Comparison of ENCODE assay signal across 8 mouse cellular contexts in the genomic region with DNA sequence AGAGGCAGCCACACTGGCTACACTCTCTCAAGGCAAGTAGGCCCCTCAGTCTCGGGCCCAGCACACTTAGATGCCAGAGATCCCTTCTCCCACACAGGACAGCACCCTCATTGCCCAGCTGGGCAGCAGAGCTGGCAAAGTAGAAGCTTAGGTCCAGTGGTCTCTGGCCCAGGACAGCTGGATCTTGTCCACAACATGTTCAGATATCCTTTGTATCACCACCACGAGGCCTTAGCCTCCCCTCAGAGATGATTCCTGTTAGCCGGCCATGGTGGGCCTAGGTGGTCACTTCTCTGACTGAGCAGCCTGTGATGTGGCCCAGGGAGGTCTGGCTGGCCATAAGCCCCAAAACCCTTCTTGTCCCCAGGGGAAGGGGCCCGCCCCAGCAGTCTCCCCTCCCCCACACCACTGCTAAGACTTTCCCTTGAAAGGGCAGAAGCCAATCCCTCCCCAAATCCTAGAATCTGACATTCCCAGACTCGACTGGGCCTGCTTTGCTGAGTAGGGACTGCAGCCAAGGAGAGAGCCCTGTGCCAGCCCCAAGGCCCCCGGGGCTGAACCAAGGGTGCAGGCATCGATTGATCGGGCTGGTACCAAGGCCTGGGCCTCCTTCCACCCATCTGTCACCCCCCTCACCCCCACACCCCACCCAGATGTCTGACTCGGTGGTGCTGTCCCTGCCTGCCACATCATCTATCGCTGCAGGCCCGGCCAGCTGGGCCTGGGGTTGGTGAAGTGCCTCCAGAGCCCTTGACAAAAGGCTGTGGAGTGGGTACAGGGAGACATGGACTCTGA. TPM values are rescaled to one million over a fixed set of nuclear protein-coding genes. Genes with fewer than 3 reads are reported as not detected.
DNase-seq lines count a peak whose midpoint lies in the region; ATAC-seq and TF ChIP-seq lines count a peak whose summit lies in the region.

No protein-coding gene starts in this region.

- TF ChIP-seq CTCF in intestine, postnatal 0 days (IDR thresholded peaks at IDR 0.05; ENCODE audit: low read depth) = no peak
- no peak for TF ChIP-seq CTCF in stomach, postnatal 0 days (IDR thresholded peaks at IDR 0.05; ENCODE audit: low read depth)

- 32% methylated on average over 11 of the region's 11 CpGs for WGBS in lung, embryonic 15.5 days
- WGBS in intestine, postnatal 0 days = 63% methylated on average over 11 of the region's 11 CpGs
- 34% methylated on average over 11 of the region's 11 CpGs for WGBS in stomach, postnatal 0 days

- no peaks in the 10 kb centered on the region for H3K9me3 ChIP-seq in lung, embryonic 15.5 days
- no peaks in the 10 kb centered on the region for H3K9me3 ChIP-seq in intestine, postnatal 0 days (ENCODE audit: control insufficient read depth)
- no peaks in the 10 kb centered on the region for H3K9me3 ChIP-seq in stomach, postnatal 0 days (ENCODE audit: control insufficient read depth, low read length)

- TF ChIP-seq EP300 in stomach, postnatal 0 days (optimal IDR thresholded peaks at IDR 0.05) = no peak

- H3K4me2 ChIP-seq in lung, embryonic 15.5 days = peak overlapping the region; percentile 86
- H3K4me2 ChIP-seq in intestine, postnatal 0 days (replicated peaks; ENCODE audit: low read depth) = peak overlapping the region; percentile 90
- H3K4me2 ChIP-seq in stomach, postnatal 0 days (replicated peaks; ENCODE audit: low read depth) = peak overlapping the region; percentile 41

- ATAC-seq in cerebellum, adult (ENCODE audit: insufficient number of reproducible peaks, low FRiP score, low TSS enrichment) = no peak
- ATAC-seq in lung, embryonic 15.5 days (ENCODE audit: borderline replicate concordance, extremely low read depth, low FRiP score, low TSS enrichment) = 0 out of 2 replicates have a peak, but pooled peaks have one; percentile 1
- ATAC-seq in intestine, postnatal 0 days = no peak
- no peak for ATAC-seq in stomach, postnatal 0 days (ENCODE audit: low FRiP score, low TSS enrichment)

- no peaks in the 10 kb centered on the region for H3K27me3 ChIP-seq in lung, embryonic 15.5 days
- no peaks in the 10 kb centered on the region for H3K27me3 ChIP-seq in intestine, postnatal 0 days (replicated peaks; ENCODE audit: control insufficient read depth, insufficient read depth, low read length)
- no peaks in the 10 kb centered on the region for H3K27me3 ChIP-seq in stomach, postnatal 0 days (ENCODE audit: control insufficient read depth, insufficient read depth, low read length)

- H3K36me3 ChIP-seq in lung, embryonic 15.5 days = no peaks in the 10 kb centered on the region
- no peaks in the 10 kb centered on the region for H3K36me3 ChIP-seq in intestine, postnatal 0 days (ENCODE audit: control insufficient read depth, insufficient read depth)
- H3K36me3 ChIP-seq in stomach, postnatal 0 days (ENCODE audit: control insufficient read depth, insufficient read depth, low read length) = no peaks in the 10 kb centered on the region

- H3K9ac ChIP-seq in lung, embryonic 15.5 days = peak overlapping the region; percentile 47
- no peak overlapping the region for H3K9ac ChIP-seq in intestine, postnatal 0 days (ENCODE audit: low read depth, low read length)
- peak overlapping the region; percentile 35; the same call in 1 of the 2 replicates for H3K9ac ChIP-seq in stomach, postnatal 0 days (ENCODE audit: low read length)

- H3K27ac ChIP-seq in lung, embryonic 15.5 days = peak overlapping the region; percentile 95
- H3K27ac ChIP-seq in intestine, postnatal 0 days (ENCODE audit: low read depth, low read length) = peak overlapping the region; percentile 50
- H3K27ac ChIP-seq in stomach, postnatal 0 days (replicated peaks) = peak overlapping the region; percentile 77

- peak overlapping the region; percentile 56 for H3K4me3 ChIP-seq in lung, embryonic 15.5 days
- H3K4me3 ChIP-seq in intestine, postnatal 0 days (ENCODE audit: low read depth, low read length) = 0 out of 2 replicates have a peak overlapping the region, but pooled peaks have one; percentile 9
- peak overlapping the region; percentile 55; the same call in 1 of the 2 replicates for H3K4me3 ChIP-seq in stomach, postnatal 0 days (ENCODE audit: low read depth, low read length)

- peak; percentile 35 for DNase-seq in cerebellum, adult 8-10 months
- no peak for DNase-seq in lung, postnatal 25 days (ENCODE audit: low spot score)
- DNase-seq in stomach, postnatal 0 days (ENCODE audit: low spot score) = no peak
- DNase-seq in retina, embryonic 14.5 days (ENCODE audit: low spot score) = no peak
- DNase-seq in kidney, postnatal 36 days = no peak

- peaks cover 38% of the 10 kb centered on the region for H3K4me1 ChIP-seq in lung, embryonic 15.5 days
- H3K4me1 ChIP-seq in intestine, postnatal 0 days (replicated peaks; ENCODE audit: control insufficient read depth, insufficient read depth, low read length) = 0 out of 2 replicates have a peak, but pooled peaks cover 3% of the 10 kb centered on the region
- peaks cover 5% of the 10 kb centered on the region; the same call in 1 of the 2 replicates for H3K4me1 ChIP-seq in stomach, postnatal 0 days (replicated peaks; ENCODE audit: control insufficient read depth, insufficient read depth)

RNA-seq across cellular contexts. Expression of a gene that starts 1.8 kb away (rescaled TPM):
- 148 and 159 TPM in 2 replicates for polyA plus RNA-seq in lung, embryonic 15.5 days (2015; fragmentation: Nextera tagmentation; extraction: Ambion mirVana)
- 35.2 and 37.0 TPM in 2 replicates for polyA plus RNA-seq in intestine, postnatal 0 days (2015; fragmentation: Nextera tagmentation; extraction: Ambion mirVana)
- polyA plus RNA-seq in stomach, postnatal 0 days (2015; fragmentation: Nextera tagmentation; extraction: Ambion mirVana) = 53.3 and 64.8 TPM in 2 replicates

RNA-seq across cellular contexts. Expression of a gene that starts 9.2 kb away (rescaled TPM):
- 325 and 332 TPM in 2 replicates for polyA plus RNA-seq in lung, embryonic 15.5 days (2015; fragmentation: Nextera tagmentation; extraction: Ambion mirVana)
- polyA plus RNA-seq in intestine, postnatal 0 days (2015; fragmentation: Nextera tagmentation; extraction: Ambion mirVana) = 685 and 722 TPM in 2 replicates
- polyA plus RNA-seq in stomach, postnatal 0 days (2015; fragmentation: Nextera tagmentation; extraction: Ambion mirVana) = 638 and 692 TPM in 2 replicates

RNA-seq across cellular contexts. Expression of a gene that starts 12.9 kb away (rescaled TPM):
- 12.8 and 13.7 TPM in 2 replicates for polyA plus RNA-seq in lung, embryonic 15.5 days (2015; fragmentation: Nextera tagmentation; extraction: Ambion mirVana)
- 1.7 TPM in 2 replicates for polyA plus RNA-seq in intestine, postnatal 0 days (2015; fragmentation: Nextera tagmentation; extraction: Ambion mirVana)
- 1.9 TPM in 2 replicates for polyA plus RNA-seq in stomach, postnatal 0 days (2015; fragmentation: Nextera tagmentation; extraction: Ambion mirVana)

RNA-seq across cellular contexts. Expression of a gene that starts 42.6 kb away (rescaled TPM):
- 13.1 and 14.4 TPM in 2 replicates for polyA plus RNA-seq in lung, embryonic 15.5 days (2015; fragmentation: Nextera tagmentation; extraction: Ambion mirVana)
- 836 and 862 TPM in 2 replicates for polyA plus RNA-seq in intestine, postnatal 0 days (2015; fragmentation: Nextera tagmentation; extraction: Ambion mirVana)
- 192 and 201 TPM in 2 replicates for polyA plus RNA-seq in stomach, postnatal 0 days (2015; fragmentation: Nextera tagmentation; extraction: Ambion mirVana)

RNA-seq across cellular contexts. Expression of a gene that starts 52.8 kb away (rescaled TPM):
- polyA plus RNA-seq in lung, embryonic 15.5 days (2015; fragmentation: Nextera tagmentation; extraction: Ambion mirVana) = 133 and 134 TPM in 2 replicates
- polyA plus RNA-seq in intestine, postnatal 0 days (2015; fragmentation: Nextera tagmentation; extraction: Ambion mirVana) = 40.6 and 41.7 TPM in 2 replicates
- 62.8 and 74.1 TPM in 2 replicates for polyA plus RNA-seq in stomach, postnatal 0 days (2015; fragmentation: Nextera tagmentation; extraction: Ambion mirVana)
